Mouse (Mus musculus): ENCODE results near the gene Maf.

Gene Maf

GRCm38 (mm10) chr8:115707731-115708590, at the start of gene Maf:
Gene Maf, minus strand, starts transcription at chr8:115707794.
- peak; percentile 38 to 58 for DNase-seq (ENCODE audit: low spot score in 2 of 2)

- DNase-seq (ENCODE audit: low spot score in 2 of 2), result no peak
Measured at GRCm38 (mm10) chr8:115756965-115757364, 49.4 kb upstream of the Maf start.

GRCm38 (mm10) chr8:115756027-115756426, 48.4 kb upstream of the Maf start:
- no peak for DNase-seq (ENCODE audit: low spot score in 2 of 2)

- no peak for DNase-seq (ENCODE audit: low spot score in 2 of 2)
Measured at GRCm38 (mm10) chr8:115754694-115755093, 47.1 kb upstream of the Maf start.

GRCm38 (mm10) chr8:115753801-115754200, 46.2 kb upstream of the Maf start:
- DNase-seq (ENCODE audit: low spot score in 2 of 2), result no peak

GRCm38 (mm10) chr8:115747426-115747825, 39.8 kb upstream of the Maf start:
- no peak for DNase-seq (ENCODE audit: low spot score in 2 of 2)

GRCm38 (mm10) chr8:115745648-115746047, 38.1 kb upstream of the Maf start:
- no peak for DNase-seq (ENCODE audit: low spot score in 2 of 2)

GRCm38 (mm10) chr8:115743441-115743840, 35.8 kb upstream of the Maf start:
- no peak for DNase-seq (ENCODE audit: low spot score in 2 of 2)

GRCm38 (mm10) chr8:115742646-115743045, 35.1 kb upstream of the Maf start:
- DNase-seq (ENCODE audit: low spot score in 2 of 2), result no peak

GRCm38 (mm10) chr8:115741964-115742363, 34.4 kb upstream of the Maf start:
- DNase-seq (ENCODE audit: low spot score in 2 of 2), result no peak

- DNase-seq (ENCODE audit: low spot score in 2 of 2), result no peak
Measured at GRCm38 (mm10) chr8:115739756-115740155, 32.2 kb upstream of the Maf start.

- DNase-seq (ENCODE audit: low spot score in 2 of 2), result no peak
Measured at GRCm38 (mm10) chr8:115732401-115732800, 24.8 kb upstream of the Maf start.

GRCm38 (mm10) chr8:115726807-115727206, 19.2 kb upstream of the Maf start:
- no peak for DNase-seq (ENCODE audit: low spot score in 2 of 2)

GRCm38 (mm10) chr8:115726231-115726630, 18.6 kb upstream of the Maf start:
- DNase-seq (ENCODE audit: low spot score in 2 of 2), result no peak

GRCm38 (mm10) chr8:115719126-115719525, 11.5 kb upstream of the Maf start:
- DNase-seq (ENCODE audit: low spot score in 2 of 2), result no peak

- DNase-seq (ENCODE audit: low spot score in 2 of 2), result no peak
Measured at GRCm38 (mm10) chr8:115718621-115719020, 11.0 kb upstream of the Maf start.

- DNase-seq (ENCODE audit: low spot score in 2 of 2), result no peak
Measured at GRCm38 (mm10) chr8:115715262-115715661, 7.7 kb upstream of the Maf start.

GRCm38 (mm10) chr8:115711106-115711505, 3.5 kb upstream of the Maf start:
- DNase-seq (ENCODE audit: low spot score in 2 of 2), result no peak

- DNase-seq (ENCODE audit: low spot score in 2 of 2), result no peak
Measured at GRCm38 (mm10) chr8:115709931-115710330, 2.3 kb upstream of the Maf start.

- DNase-seq (ENCODE audit: low spot score in 2 of 2), result peak in 1 of 2 experiments; percentile 54
Measured at GRCm38 (mm10) chr8:115708936-115709780, 1.6 kb upstream of the Maf start.

- peak; percentile 31 to 53 for DNase-seq (ENCODE audit: low spot score in 2 of 2)
Measured at GRCm38 (mm10) chr8:115706861-115707730, 498 bp downstream of the Maf start.

GRCm38 (mm10) chr8:115706411-115706860, 1.2 kb downstream of the Maf start:
- peak in 1 of 2 experiments; percentile 1 for DNase-seq (ENCODE audit: low spot score in 2 of 2)

Measured in spleen, postnatal 14 days (tissue).